27 mouse cellular contexts compared by ENCODE assay signal in genomic region chr5:114102807-114103206, GRCm38 (mm10). TPM values are rescaled to one million over a fixed set of nuclear protein-coding genes. Genes with fewer than 3 reads are reported as not detected.
A peak's percentile ranks its signal among the peaks of the same experiment; 100 is the strongest.
DNase-seq lines count a peak whose midpoint lies in the region; TF ChIP-seq lines count a peak whose summit lies in the region.
"Had no signal": no experiment of that assay in that cellular context is flagged by ENCODE, and none has a peak within 500 bp of the region (broad histone marks: within the 10 kb centered on the region; RNA-seq: fewer than 3 reads in every experiment).

No protein-coding gene starts in this region.

- DNase-seq in cerebellum, adult 2 months, result no peak
- DNase-seq in cerebellum, postnatal 36 days, result no peak
- DNase-seq in layer of hippocampus, adult 8-10 months (ENCODE audit: low spot score in 2 of 2), result peak; percentile 41 to 62
- no peak for DNase-seq in layer of hippocampus, postnatal 25 days (ENCODE audit: extremely low spot score in 1 of 2, low spot score in 1 of 2)
- peak; percentile 47 for DNase-seq in Muller cell, postnatal 12 days (ENCODE audit: inconsistent ontology term)
- peak; percentile 26 for DNase-seq in layer of hippocampus, adult 9-10 months (ENCODE audit: low spot score)
- no peak for DNase-seq in spleen, postnatal 10 days (ENCODE audit: low spot score in 2 of 2)
- no peak for DNase-seq in lung, postnatal 4 days
- DNase-seq: adrenal gland, postnatal 25 days; cerebellum, adult 9-11 months; gastrocnemius, postnatal 10 days; kidney, adult 18-20 months; kidney, postnatal 36 days; lung, embryonic 14.5 days; lung, postnatal 14 days; midbrain, embryonic 14.5 days; retina, postnatal 1 day; right cerebral cortex, postnatal 25 days had no signal

- H3K27ac ChIP-seq in cerebellum, adult 2 months (ENCODE audit: insufficient read depth, low read length), result peak overlapping the region; percentile 64; the same call in 1 of the 2 replicates
- H3K27ac ChIP-seq: limb, embryonic 12.5 days; liver, embryonic 15.5 days had no signal

- TF ChIP-seq POLR2A in cerebellum, adult 2 months (IDR thresholded peaks at IDR 0.05; ENCODE audit: borderline replicate concordance, insufficient read depth, low read length), result no peak

- no peak overlapping the region for H3K4me3 ChIP-seq in cerebellum, adult 2 months (replicated peaks; ENCODE audit: insufficient read depth, low read depth, low read length)
- H3K4me3 ChIP-seq: erythroblast, embryonic 14.5 days; limb, embryonic 12.5 days; liver, embryonic 15.5 days had no signal

- 64% methylated on average over 1 of the region's 1 CpGs for WGBS in cerebellum, adult 2 months

- peaks cover 36% of the 10 kb centered on the region for H3K4me1 ChIP-seq in cerebellum, adult 2 months (ENCODE audit: control insufficient read depth, insufficient read depth, low read length)

- no peak for TF ChIP-seq CTCF in cerebellum, adult 2 months (IDR thresholded peaks at IDR 0.05; ENCODE audit: borderline replicate concordance, insufficient read depth, low read depth, low read length)

- no peaks in the 10 kb centered on the region for H3K27me3 ChIP-seq in cerebellum, adult 2 months (ENCODE audit: control insufficient read depth, insufficient read depth, low read length)
- H3K27me3 ChIP-seq: limb, embryonic 12.5 days had no signal

RNA-seq across cellular contexts. Expression of gene Svop, which starts 11.4 kb away (rescaled TPM):
- polyA plus RNA-seq in cerebellum, adult 2 months (2012; rRNA removed), result 95.3 and 95.7 TPM in 2 replicates
- 100 to 1,000 TPM; 146 to 171 (median 153) TPM for total RNA-seq in layer of hippocampus, adult 8-10 months (2022)
- total RNA-seq in layer of hippocampus, postnatal 25 days (2021), result 100 to 1,000 TPM; 169 to 187 TPM
- total RNA-seq: common myeloid progenitor, adult 5-6 weeks; heart, postnatal 25 days; liver, adult 2 months; monocyte, adult 5-6 weeks had no signal
- polyA plus RNA-seq: erythroblast, embryonic 14.5 days; G1E; liver, adult 2 months; liver, embryonic 15.5 days; spleen, adult 2 months had no signal

RNA-seq across cellular contexts. Expression of gene Alkbh2, which starts 25.2 kb away (rescaled TPM):
- 10.2 and 10.9 TPM in 2 replicates for polyA plus RNA-seq in cerebellum, adult 2 months (2012; rRNA removed)
- total RNA-seq in layer of hippocampus, adult 8-10 months (2022), result 1 to 10 TPM; 3.8 to 6.5 (median 5.5) TPM
- 1 to 10 TPM; 3.8 to 4.2 TPM for total RNA-seq in layer of hippocampus, postnatal 25 days (2021)

RNA-seq across cellular contexts. Expression of gene Ung, which starts 27.4 kb away (rescaled TPM):
- 4.3 and 4.6 TPM in 2 replicates for polyA plus RNA-seq in cerebellum, adult 2 months (2012; rRNA removed)
- total RNA-seq in layer of hippocampus, adult 8-10 months (2022), result 1 to 10 TPM; 1.7 to 2.3 (median 1.9) TPM
- 1 to 10 TPM; 3.4 to 3.5 TPM for total RNA-seq in layer of hippocampus, postnatal 25 days (2021)

RNA-seq across cellular contexts. Expression of gene Usp30, which starts 37.5 kb away (rescaled TPM):
- polyA plus RNA-seq in cerebellum, adult 2 months (2012; rRNA removed), result 42.9 and 44.1 TPM in 2 replicates
- total RNA-seq in layer of hippocampus, adult 8-10 months (2022), result 10 to 100 TPM; 39.5 to 52.3 (median 45.2) TPM
- total RNA-seq in layer of hippocampus, postnatal 25 days (2021), result 10 to 100 TPM; 35.5 to 40.0 TPM

RNA-seq across cellular contexts. Expression of gene Acacb, which starts 43.5 kb away (rescaled TPM):
- polyA plus RNA-seq in cerebellum, adult 2 months (2012; rRNA removed), result 4.6 and 5.2 TPM in 2 replicates
- 1 to 10 TPM; 6.1 to 7.4 (median 6.6) TPM for total RNA-seq in layer of hippocampus, adult 8-10 months (2022)
- 1 to 10 TPM; 6.1 to 6.5 TPM for total RNA-seq in layer of hippocampus, postnatal 25 days (2021)

Comparison
In these comparisons a context has a peak if more than half of its experiments do, and no peak if none do; other contexts are left out.
1. DNase-seq: peak in layer of hippocampus, adult 8-10 months (2 of 2), Muller cell, postnatal 12 days (single experiment) and layer of hippocampus, adult 9-10 months (single experiment); none in cerebellum, adult 2 months (0 of 2), cerebellum, postnatal 36 days (0 of 2), layer of hippocampus, postnatal 25 days (0 of 2), spleen, postnatal 10 days (0 of 2) and lung, postnatal 4 days (0 of 2).